Mouse (Mus musculus) heart, embryonic 13.5 days (tissue): ENCODE results near the gene Cyp2c29. TPM values are rescaled to one million over a fixed set of nuclear protein-coding genes. Genes with fewer than 3 reads are reported as not detected.
"Not testable (repeated sequence)": the region's sequence is repeated elsewhere in the genome, so short reads cannot be mapped to it uniquely, and the experiment has no call there.

Experiments used
- ATAC-seq: fragments of 200-750 bp; cut with Nextera tagmentation; 2 replicates; pipeline ENCODE4 v1.8.0; 2017; ENCODE audit warnings: moderate TSS enrichment; ENCODE audit not compliant: insufficient number of reproducible peaks, low FRiP score, low TSS enrichment; ENCODE audit errors: extremely low read depth
- H3K27ac ChIP-seq: fragments of 300-500 bp; sonication (generic); replicated peaks from 2 replicates; pipeline ENCODE4 v1.5.1; 2015; ENCODE audit warnings: moderate library complexity, mild to moderate bottlenecking, inconsistent platforms
- H3K27me3 ChIP-seq: fragments of 300-500 bp; sonication (generic); replicated peaks from 2 replicates; pipeline ENCODE4 v1.6.1; 2015; ENCODE audit warnings: mild to moderate bottlenecking, inconsistent platforms
- H3K36me3 ChIP-seq: fragments of 300-500 bp; sonication (generic); 2 replicates; pipeline ENCODE4 v1.6.1; 2015; ENCODE audit warnings: mild to moderate bottlenecking, inconsistent platforms
- H3K4me1 ChIP-seq: fragments of 300-500 bp; sonication (generic); 2 replicates; pipeline ENCODE4 v1.6.1; 2015; ENCODE audit warnings: inconsistent platforms
- H3K4me2 ChIP-seq: fragments of 300-500 bp; sonication (generic); 2 replicates; pipeline ENCODE4 v1.6.1; 2015; ENCODE audit warnings: inconsistent platforms, mild to moderate bottlenecking, moderate library complexity
- H3K4me3 ChIP-seq: fragments of 300-500 bp; sonication (generic); 2 replicates; pipeline ENCODE4 v1.5.1; 2015; ENCODE audit warnings: moderate library complexity, mild to moderate bottlenecking, inconsistent platforms
- H3K9ac ChIP-seq: fragments of 300-500 bp; sonication (generic); 2 replicates; pipeline ENCODE4 v1.6.1; 2015; ENCODE audit warnings: inconsistent platforms, mild to moderate bottlenecking, moderate library complexity
- H3K9me3 ChIP-seq: fragments of 300-500 bp; sonication (generic); 2 replicates; pipeline ENCODE4 v1.6.1; 2016; ENCODE audit warnings: inconsistent platforms
- WGBS: fragments of 180-500 bp; shearing (Covaris S2); methylation state at CpG from one replicate; pipeline ENCODE4 v1.1.7; 2015; ENCODE audit warnings: mixed read lengths; 5-methylcytosine and 5-hydroxymethylcytosine counted together
- polyA plus RNA-seq: library from polyadenylated mRNA; unstranded; fragments of >200 nt; fragmentation: Nextera tagmentation; extraction: Ambion mirVana; gene quantifications from 2 replicates; pipeline ENCODE4 v1.2.1, GENCODE M21; 2015

Gene Cyp2c29
- polyA plus RNA-seq = not detected in 2 replicates

- not testable (repeated sequence) for H3K4me1 ChIP-seq, H3K27me3 ChIP-seq, H3K27ac ChIP-seq, H3K4me3 ChIP-seq, H3K9ac ChIP-seq, H3K4me2 ChIP-seq, H3K9me3 ChIP-seq, ATAC-seq, H3K36me3 ChIP-seq
- no CpG with 5 or more reads among the region's 1 CpGs for WGBS
These were observed at the start of gene Cyp2c29 for GRCm38 (mm10) chr19:39269105-39269504. TSS of gene Cyp2c29 (plus strand) at chr19:39269405.

GRCm38 (mm10) chr19:39267036-39267435, 2.2 kb upstream of the Cyp2c29 start:
- 53% methylated on average over 2 of the region's 2 CpGs for WGBS
- ATAC-seq, H3K36me3 ChIP-seq, H3K27me3 ChIP-seq, H3K27ac ChIP-seq, H3K9me3 ChIP-seq, H3K4me1 ChIP-seq, H3K4me3 ChIP-seq, H3K4me2 ChIP-seq, H3K9ac ChIP-seq: not testable (repeated sequence)

GRCm38 (mm10) chr19:39282801-39283200, 13.6 kb downstream of the Cyp2c29 start:
- Histone ChIP-seq H3K9ac (no peak overlapping the region), H3K4me2 (no peak overlapping the region)
- ATAC-seq = no peak

GRCm38 (mm10) chr19:39285637-39286036, 16.4 kb downstream of the Cyp2c29 start:
- no peak for ATAC-seq

More at GRCm38 (mm10) chr19:39282801-39283200, 13.6 kb downstream of the Cyp2c29 start:
- Histone ChIP-seq H3K36me3 (no peaks in the 10 kb centered on the region), H3K27me3 (no peaks in the 10 kb centered on the region), H3K27ac (no peak overlapping the region), H3K4me3 (no peak overlapping the region), H3K4me1 (no peaks in the 10 kb centered on the region), H3K9me3 (peaks cover 13% of the 10 kb centered on the region; the same call in 1 of the 2 replicates)

GRCm38 (mm10) chr19:39286825-39287224, 17.6 kb downstream of the Cyp2c29 start:
- ATAC-seq = no peak
- Histone ChIP-seq H3K27ac (no peak overlapping the region), H3K36me3 (no peaks in the 10 kb centered on the region), H3K9ac (no peak overlapping the region), H3K4me1 (no peaks in the 10 kb centered on the region), H3K4me3 (no peak overlapping the region), H3K27me3 (no peaks in the 10 kb centered on the region), H3K9me3 (peaks cover 24% of the 10 kb centered on the region), H3K4me2 (no peak overlapping the region)
- 73% methylated on average over 4 of the region's 4 CpGs for WGBS

More at GRCm38 (mm10) chr19:39285637-39286036, 16.4 kb downstream of the Cyp2c29 start:
- H3K9me3 ChIP-seq = peaks cover 24% of the 10 kb centered on the region
- no peaks in the 10 kb centered on the region for H3K27me3 ChIP-seq
- H3K4me2 ChIP-seq = no peak overlapping the region
- H3K9ac ChIP-seq = no peak overlapping the region
- H3K4me3 ChIP-seq = no peak overlapping the region
- no peak overlapping the region for H3K27ac ChIP-seq
- H3K36me3 ChIP-seq = no peaks in the 10 kb centered on the region
- H3K4me1 ChIP-seq = no peaks in the 10 kb centered on the region

- no peak overlapping the region for H3K4me2 ChIP-seq
- ATAC-seq = no peak
- H3K4me3 ChIP-seq = no peak overlapping the region
- no peak overlapping the region for H3K27ac ChIP-seq
- no peak overlapping the region for H3K9ac ChIP-seq
- H3K27me3 ChIP-seq = no peaks in the 10 kb centered on the region
- H3K36me3 ChIP-seq = no peaks in the 10 kb centered on the region
- WGBS = 52% methylated on average over 3 of the region's 3 CpGs
- H3K9me3 ChIP-seq = peaks cover 25% of the 10 kb centered on the region
- H3K4me1 ChIP-seq = no peaks in the 10 kb centered on the region
These were observed 19.8 kb downstream of the Cyp2c29 start for GRCm38 (mm10) chr19:39288978-39289377.

Other genes with a start within 250 kb of the Cyp2c29 start
- not detected in 2 replicates for gene Cyp2c65, start 208.4 kb upstream of the Cyp2c29 start, polyA plus RNA-seq
- not detected in 2 replicates for gene Cyp2c66, start 155.5 kb upstream of the Cyp2c29 start, polyA plus RNA-seq
- gene Cyp2c38, start 193.7 kb downstream of the Cyp2c29 start, polyA plus RNA-seq = not detected in 2 replicates
- not detected in 2 replicates for gene Cyp2c39, start 241.5 kb downstream of the Cyp2c29 start, polyA plus RNA-seq